In genomic region chr6:85334851-85335250, GRCm38 (mm10) we compare ENCODE assay signal across 18 mouse cellular contexts. TPM values are rescaled to one million over a fixed set of nuclear protein-coding genes. Genes with fewer than 3 reads are reported as not detected.
DNase-seq lines count a peak whose midpoint lies in the region; ATAC-seq and TF ChIP-seq lines count a peak whose summit lies in the region.
"Had no signal": no experiment of that assay in that cellular context is flagged by ENCODE, and none has a peak within 500 bp of the region (broad histone marks: within the 10 kb centered on the region; RNA-seq: fewer than 3 reads in every experiment).

No protein-coding gene starts in this region.

- H3K4me1 ChIP-seq in hindbrain, embryonic 10.5 days (replicated peaks), result peaks cover 29% of the 10 kb centered on the region
- H3K4me1 ChIP-seq in hindbrain, embryonic 13.5 days (replicated peaks), result peaks cover 9% of the 10 kb centered on the region

- no peaks in the 10 kb centered on the region for H3K36me3 ChIP-seq in hindbrain, embryonic 10.5 days
- H3K36me3 ChIP-seq in hindbrain, embryonic 13.5 days, result peaks cover 18% of the 10 kb centered on the region
- H3K36me3 ChIP-seq: forebrain, embryonic 12.5 days; G1E; hindbrain, embryonic 12.5 days; midbrain, embryonic 12.5 days had no signal

- no peaks in the 10 kb centered on the region for H3K9me3 ChIP-seq in hindbrain, embryonic 10.5 days
- no peaks in the 10 kb centered on the region for H3K9me3 ChIP-seq in hindbrain, embryonic 13.5 days
- H3K9me3 ChIP-seq: forebrain, embryonic 12.5 days; G1E; hindbrain, embryonic 12.5 days; limb, embryonic 15.5 days; midbrain, embryonic 12.5 days; neural tube, embryonic 13.5 days had no signal

- H3K27me3 ChIP-seq in hindbrain, embryonic 10.5 days (ENCODE audit: insufficient read depth, poor library complexity, severe bottlenecking), result peaks cover 52% of the 10 kb centered on the region
- peaks cover 40% of the 10 kb centered on the region for H3K27me3 ChIP-seq in hindbrain, embryonic 13.5 days

- 50% methylated on average over 5 of the region's 5 CpGs for WGBS in hindbrain, embryonic 10.5 days
- WGBS in hindbrain, embryonic 13.5 days, result 65% methylated on average over 5 of the region's 5 CpGs

- H3K9ac ChIP-seq in hindbrain, embryonic 13.5 days, result no peak overlapping the region
- H3K9ac ChIP-seq: forebrain, embryonic 12.5 days; hindbrain, embryonic 12.5 days; limb, embryonic 15.5 days; midbrain, embryonic 12.5 days; neural tube, embryonic 13.5 days had no signal

- H3K27ac ChIP-seq in hindbrain, embryonic 10.5 days, result no peak overlapping the region
- H3K27ac ChIP-seq in hindbrain, embryonic 13.5 days, result no peak overlapping the region
- 0 out of 2 replicates have a peak overlapping the region, but pooled peaks have one; percentile 100 for H3K27ac ChIP-seq in layer of hippocampus, adult 2 months
- H3K27ac ChIP-seq: forebrain, embryonic 12.5 days; hindbrain, embryonic 12.5 days; limb, embryonic 15.5 days; midbrain, embryonic 12.5 days; neural tube, embryonic 13.5 days had no signal

- no peak for TF ChIP-seq CTCF in layer of hippocampus, adult 2 months (conservative IDR thresholded peaks at IDR 0.05)

- ATAC-seq in hindbrain, embryonic 13.5 days (ENCODE audit: low FRiP score), result no peak
- ATAC-seq: inflammation-experienced regulatory T-cells, adult 6 months had no signal

- H3K4me2 ChIP-seq in hindbrain, embryonic 13.5 days, result no peak overlapping the region
- H3K4me2 ChIP-seq: heart, embryonic 11.5 days; hindbrain, embryonic 12.5 days; limb, embryonic 15.5 days; midbrain, embryonic 12.5 days had no signal

- peak; percentile 29 for DNase-seq in cerebellum, adult 8-10 months
- DNase-seq in cerebellum, postnatal 4 days (ENCODE audit: low spot score in 2 of 2), result no peak
- DNase-seq in hindbrain, embryonic 10.5 days (ENCODE audit: low spot score), result peak; percentile 19
- no peak for DNase-seq in layer of hippocampus, adult 2 months (ENCODE audit: low spot score in 2 of 2)
- no peak for DNase-seq in layer of hippocampus, postnatal 25 days (ENCODE audit: extremely low spot score in 1 of 2, low spot score in 1 of 2)
- DNase-seq in adrenal gland, postnatal 10 days, result no peak
- DNase-seq: heart, postnatal 10 days; lung, postnatal 10 days; thymus, postnatal 25 days had no signal

- no peak overlapping the region for H3K4me3 ChIP-seq in hindbrain, embryonic 10.5 days
- no peak overlapping the region for H3K4me3 ChIP-seq in hindbrain, embryonic 13.5 days
- no peak overlapping the region for H3K4me3 ChIP-seq in layer of hippocampus, adult 2 months
- H3K4me3 ChIP-seq: forebrain, embryonic 12.5 days; hindbrain, embryonic 12.5 days; limb, embryonic 15.5 days; midbrain, embryonic 12.5 days; neural tube, embryonic 13.5 days had no signal

RNA-seq across cellular contexts. Expression of gene Sfxn5, which starts 1.6 kb away (rescaled TPM):
- polyA plus RNA-seq in hindbrain, embryonic 10.5 days (2016; fragmentation: Nextera tagmentation; extraction: Ambion mirVana), result 8.0 and 9.4 TPM in 2 replicates
- polyA plus RNA-seq in hindbrain, embryonic 13.5 days (2015; fragmentation: Nextera tagmentation; extraction: Ambion mirVana), result 18.3 and 19.6 TPM in 2 replicates
- 100 to 1,000 TPM; 167 to 175 TPM for total RNA-seq in layer of hippocampus, adult 2 months (2021)
- 100 to 1,000 TPM; 168 to 177 TPM for total RNA-seq in layer of hippocampus, postnatal 25 days (2021)
- total RNA-seq in adrenal gland, postnatal 10 days (2021), result 10 to 100 TPM; 21.5 to 23.1 TPM

RNA-seq across cellular contexts. Expression of gene Rab11fip5, which starts 39.6 kb away (rescaled TPM):
- polyA plus RNA-seq in hindbrain, embryonic 10.5 days (2016; fragmentation: Nextera tagmentation; extraction: Ambion mirVana), result 3.9 and 5.8 TPM in 2 replicates
- 13.7 and 14.8 TPM in 2 replicates for polyA plus RNA-seq in hindbrain, embryonic 13.5 days (2015; fragmentation: Nextera tagmentation; extraction: Ambion mirVana)
- total RNA-seq in layer of hippocampus, adult 2 months (2021), result 10 to 100 TPM; 55.1 to 58.2 TPM
- 10 to 100 TPM; 53.8 to 55.3 TPM for total RNA-seq in layer of hippocampus, postnatal 25 days (2021)
- total RNA-seq in adrenal gland, postnatal 10 days (2021), result 10 to 100 TPM; 24.5 to 32.4 TPM
- polyA plus RNA-seq: G1E had no signal

Comparison
In these comparisons a context has a peak if more than half of its experiments do, and no peak if none do; other contexts are left out.
1. DNase-seq: peak in cerebellum, adult 8-10 months (single experiment) and hindbrain, embryonic 10.5 days (single experiment); none in cerebellum, postnatal 4 days (0 of 2), layer of hippocampus, adult 2 months (0 of 2), layer of hippocampus, postnatal 25 days (0 of 2) and adrenal gland, postnatal 10 days (single experiment).
2. RNA of gene Sfxn5, which starts 1.6 kb away (total RNA-seq): 168 to 177 TPM in layer of hippocampus, postnatal 25 days and 167 to 175 TPM in layer of hippocampus, adult 2 months; 21.5 to 23.1 TPM in adrenal gland, postnatal 10 days; every median in the first group is over 4 times any median in the second.